Mouse (Mus musculus) activated CD4-positive, CD25-positive, alpha-beta regulatory T cell, adult 4 months (primary cell): ENCODE measurements at regions not wholly inside any gene's neighbourhood (a gene's known extent, or its start where the extent isn't known, plus 50 kb on each side); places are given as distances from the start of the nearest gene placed in this dataset.

Experiments used
- ATAC-seq: one replicate; pipeline ENCODE4 v1.8.0; 2017

DNA sequence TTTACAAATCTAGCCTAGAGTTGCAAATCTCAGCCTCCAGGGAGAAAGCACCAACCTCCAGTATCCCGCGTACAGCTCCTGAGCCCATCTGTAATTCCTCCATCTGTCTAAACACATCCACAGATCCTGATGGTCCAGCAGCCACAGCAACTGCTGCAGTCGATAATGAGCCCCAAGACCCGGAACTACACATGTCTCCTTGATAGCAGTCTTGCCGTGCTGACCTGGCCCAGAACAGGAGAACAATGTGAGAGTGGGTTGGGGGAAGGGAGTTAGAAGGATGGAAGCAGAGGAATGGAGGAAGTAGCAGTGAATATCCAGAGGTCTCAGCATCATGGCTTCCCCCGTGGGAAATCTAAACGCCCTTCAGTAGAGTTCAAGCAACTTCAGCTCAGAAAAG is 152.8 kb upstream of the Zmiz1 start:
- ATAC-seq = no peak

- ATAC-seq = no peak
Measured at GRCm38 (mm10) chr14:25306961-25307654, 151.9 kb upstream of the Zmiz1 start.

DNA sequence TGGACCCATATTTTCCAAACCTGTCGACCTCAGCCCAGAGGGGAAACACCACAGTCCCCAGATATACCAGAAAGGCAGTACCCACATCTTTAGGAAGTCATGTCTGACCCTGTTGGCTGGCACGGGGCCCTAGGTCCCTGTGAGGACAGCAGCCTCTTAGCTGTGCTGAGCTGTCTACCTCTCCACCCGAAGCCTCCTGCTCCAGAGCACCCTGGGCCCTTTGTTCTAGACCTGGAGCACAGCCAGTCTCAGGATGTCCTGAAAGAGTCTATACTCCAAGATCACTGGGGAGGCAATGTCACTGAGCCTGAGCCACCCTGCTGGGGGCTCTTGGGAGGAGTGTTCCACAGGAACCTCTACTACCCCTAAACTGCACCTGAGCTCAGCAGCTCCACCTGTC is 150.9 kb upstream of the Zmiz1 start:
- ATAC-seq = no peak

- no peak for ATAC-seq
Measured at GRCm38 (mm10) chr14:25310671-25311151, 148.3 kb upstream of the Zmiz1 start.

- ATAC-seq = no peak
Measured at GRCm38 (mm10) chr14:25311475-25311874, 147.5 kb upstream of the Zmiz1 start.

GRCm38 (mm10) chr14:25312135-25312534 is 146.8 kb upstream of the Zmiz1 start:
- no peak for ATAC-seq

DNA sequence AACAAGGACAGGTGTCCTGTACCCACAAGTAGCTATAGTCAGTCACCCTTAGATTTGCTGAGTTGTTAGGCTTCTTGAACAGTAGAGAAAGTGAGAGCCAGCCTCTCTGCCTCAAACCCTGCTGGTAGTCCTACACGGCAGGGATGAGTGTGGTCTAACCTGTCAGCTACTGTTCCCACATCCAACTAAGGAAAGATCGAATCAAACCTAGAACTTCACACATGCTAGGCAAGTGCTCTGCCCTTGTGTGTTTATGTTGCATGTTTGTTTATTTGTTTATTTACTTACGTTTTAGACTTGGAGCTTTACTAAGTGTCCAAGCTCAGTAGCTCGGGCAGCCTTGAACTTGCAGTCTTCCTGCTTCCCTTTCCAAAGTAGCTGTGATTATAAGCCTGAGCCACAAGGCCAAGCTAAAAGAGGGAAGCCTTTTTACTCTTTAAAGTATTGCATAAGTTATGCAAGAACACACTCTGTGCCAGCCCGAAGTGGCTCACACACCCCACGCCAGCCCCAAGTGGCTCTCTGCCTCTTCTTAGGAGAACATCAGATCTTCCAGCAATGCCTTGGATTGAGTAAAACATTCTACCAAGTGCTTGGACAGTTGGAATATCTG is 146.1 kb upstream of the Zmiz1 start:
- no peak for ATAC-seq

GRCm38 (mm10) chr14:25313693-25314240 is 145.2 kb upstream of the Zmiz1 start:
- ATAC-seq = no peak

- no peak for ATAC-seq
Measured at GRCm38 (mm10) chr14:25316491-25316890, 142.5 kb upstream of the Zmiz1 start.

DNA sequence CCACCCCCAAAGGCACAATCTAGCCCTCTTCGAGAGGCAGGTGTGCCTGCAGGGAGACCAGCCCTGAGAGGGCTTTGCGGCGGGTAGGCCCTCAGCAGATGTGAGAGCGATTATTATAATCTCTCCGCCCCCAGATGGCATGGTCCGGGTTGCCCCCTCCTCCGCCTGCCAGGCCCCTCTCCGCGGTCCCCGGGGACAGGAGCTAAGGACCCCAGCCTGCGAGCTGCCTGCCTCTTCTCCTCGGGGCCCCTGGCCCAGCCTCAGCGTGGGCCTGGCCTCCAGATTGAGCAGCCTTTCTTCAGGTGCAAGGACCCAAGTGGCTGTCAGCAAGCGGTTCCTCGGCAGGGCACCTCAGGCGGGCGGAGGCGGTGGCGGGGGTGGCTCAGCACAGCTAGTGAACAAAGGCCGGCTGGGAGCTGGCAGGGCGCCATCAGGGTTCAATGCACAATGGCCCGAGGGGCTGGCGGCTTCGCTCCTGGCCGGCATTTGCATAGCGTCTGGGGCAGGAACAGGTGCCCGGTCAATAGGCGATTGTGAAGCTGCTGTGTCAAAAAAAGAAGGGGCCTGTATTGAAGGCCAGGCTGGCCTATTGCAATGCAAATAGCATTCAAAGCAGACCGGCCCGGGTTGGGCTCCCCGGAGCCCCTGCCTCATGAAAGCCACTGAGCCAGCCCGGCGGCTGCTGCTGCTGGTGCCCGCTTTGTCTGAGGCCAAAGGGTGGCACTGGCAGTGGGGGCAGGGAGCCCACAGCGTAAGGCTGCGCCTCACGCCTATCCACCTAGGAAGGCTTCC is 141.1 kb upstream of the Zmiz1 start:
- ATAC-seq = no peak

DNA sequence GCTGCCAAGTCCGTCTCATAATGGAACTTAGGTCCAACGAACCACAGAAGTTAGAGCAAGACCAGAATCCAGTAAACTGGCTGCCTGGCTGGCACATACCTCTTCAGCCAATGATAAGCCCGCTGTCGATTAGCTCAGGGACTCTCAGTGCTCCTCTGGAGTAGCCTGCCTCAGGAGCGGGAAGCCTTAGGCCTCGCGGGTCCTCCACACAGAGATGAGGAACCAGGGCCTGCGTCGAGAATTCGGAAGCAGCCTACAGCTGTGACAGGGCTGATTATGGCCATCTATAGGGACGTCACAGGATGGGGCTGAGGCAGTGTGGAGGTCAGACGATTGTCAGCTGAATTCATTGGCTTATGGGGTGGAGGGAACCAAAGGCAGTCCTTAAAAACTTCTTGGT is 140.1 kb upstream of the Zmiz1 start:
- ATAC-seq = no peak

GRCm38 (mm10) chr14:25320141-25320540 is 138.8 kb upstream of the Zmiz1 start:
- ATAC-seq = no peak

GRCm38 (mm10) chr14:25323542-25324484 is 135.2 kb upstream of the Zmiz1 start:
- ATAC-seq = no peak

DNA sequence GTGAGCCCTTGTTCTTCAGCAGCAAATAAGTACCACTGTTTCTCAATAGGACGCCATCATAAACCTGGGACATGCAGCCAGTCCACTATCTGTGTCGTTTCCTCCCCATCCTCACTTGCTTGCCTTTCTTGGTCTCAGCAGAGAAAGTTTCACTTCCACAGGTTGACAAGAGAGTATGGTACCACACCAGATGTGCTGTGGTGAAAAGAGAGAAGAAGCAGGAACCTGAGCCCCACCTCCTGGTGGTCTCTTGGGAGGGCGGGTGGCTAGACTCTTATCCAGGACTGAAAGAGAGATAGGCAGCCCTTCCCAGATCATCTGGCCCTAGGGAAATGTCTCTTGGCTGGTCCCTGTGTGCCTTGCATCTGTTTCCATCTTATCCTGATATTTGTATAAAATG is 133.1 kb upstream of the Zmiz1 start:
- no peak for ATAC-seq

DNA sequence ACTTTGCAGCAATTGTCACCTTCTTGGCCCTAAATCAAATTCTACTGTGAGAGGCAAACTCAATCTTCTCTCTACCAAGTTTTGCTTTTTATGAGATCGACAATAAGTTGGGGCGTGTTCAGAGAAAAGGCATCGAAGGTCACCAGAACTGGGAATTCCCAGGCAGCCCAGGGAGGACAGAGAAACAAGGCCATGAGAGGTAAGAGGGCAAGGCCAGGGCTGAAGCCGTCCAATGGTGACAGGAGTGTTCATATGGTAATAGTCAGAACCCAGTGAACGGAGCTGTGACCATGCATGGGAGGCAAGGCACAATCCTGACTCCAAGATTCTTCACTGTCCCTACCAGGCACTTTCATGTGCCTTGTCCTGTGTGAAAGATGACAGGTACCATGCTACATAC is 130.8 kb upstream of the Zmiz1 start:
- no peak for ATAC-seq

DNA sequence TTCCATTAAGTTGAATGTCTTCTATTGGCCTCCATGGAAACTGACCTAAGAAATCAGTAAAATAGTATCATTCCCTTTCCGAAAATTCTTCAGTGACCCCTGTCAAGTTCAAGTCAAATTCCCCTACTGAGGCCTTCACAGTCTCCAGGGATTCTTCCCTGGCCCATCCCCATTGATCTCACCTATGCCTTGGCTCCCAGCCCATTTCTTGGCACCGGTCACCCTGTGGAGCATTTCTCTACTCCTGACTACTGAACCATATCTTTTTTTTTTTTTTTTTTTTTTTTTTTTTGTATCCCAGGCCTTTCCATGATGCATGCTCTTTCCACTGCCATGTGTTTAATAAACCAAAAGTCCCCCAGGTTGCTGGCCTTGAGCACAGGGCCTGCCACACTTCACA is 124.8 kb upstream of the Zmiz1 start:
- no peak for ATAC-seq

DNA sequence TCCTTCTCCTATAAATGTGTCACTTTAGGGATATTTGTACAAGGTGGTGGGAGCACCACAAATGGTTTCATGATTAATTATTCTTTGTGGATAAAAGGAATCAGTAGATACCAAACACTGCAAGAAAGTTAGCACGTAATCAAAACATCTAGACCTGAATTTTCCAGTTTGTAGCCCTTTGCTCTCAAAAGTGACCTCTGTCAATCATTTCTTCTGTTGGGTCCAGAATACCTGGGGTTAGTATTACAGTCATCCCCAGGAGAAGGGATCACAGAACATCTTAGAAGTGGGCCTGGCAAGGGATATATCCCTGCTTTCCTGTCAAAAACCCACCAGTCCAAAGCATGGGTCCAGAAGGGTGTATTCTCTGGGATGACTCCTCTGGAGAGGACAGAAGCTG is 122.1 kb upstream of the Zmiz1 start:
- ATAC-seq = no peak

GRCm38 (mm10) chr14:25338404-25339051 is 120.5 kb upstream of the Zmiz1 start:
- no peak for ATAC-seq

- no peak for ATAC-seq
Measured at GRCm38 (mm10) chr14:25340845-25341244, 118.1 kb upstream of the Zmiz1 start.

DNA sequence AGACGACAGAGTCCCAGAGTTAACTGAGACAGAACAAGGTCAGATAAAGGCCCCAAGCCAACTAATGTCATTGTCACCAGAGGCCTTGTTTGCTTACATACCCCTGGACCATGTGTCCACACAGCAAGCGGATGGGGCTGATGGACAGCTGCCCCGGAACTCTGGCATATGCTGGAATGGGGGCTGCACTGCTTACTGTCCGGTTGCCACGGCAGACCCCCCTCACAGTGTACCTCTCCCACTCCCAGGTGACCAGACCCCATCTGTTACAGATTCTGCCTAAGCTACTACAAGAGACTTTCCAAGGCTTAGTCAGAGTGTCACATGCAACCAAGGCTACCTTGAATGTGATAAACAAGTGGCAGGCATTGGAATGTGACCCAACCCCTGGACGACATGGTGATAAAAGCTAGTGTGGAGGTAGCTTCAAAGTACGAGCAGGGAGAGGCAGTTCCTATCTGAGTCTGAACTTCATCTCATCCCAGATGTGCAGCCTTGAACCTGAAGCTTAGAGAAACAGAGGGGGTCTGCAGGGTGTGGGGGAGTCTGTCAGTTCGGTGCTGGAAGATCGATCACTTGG is 117.0 kb upstream of the Zmiz1 start:
- no peak for ATAC-seq

DNA sequence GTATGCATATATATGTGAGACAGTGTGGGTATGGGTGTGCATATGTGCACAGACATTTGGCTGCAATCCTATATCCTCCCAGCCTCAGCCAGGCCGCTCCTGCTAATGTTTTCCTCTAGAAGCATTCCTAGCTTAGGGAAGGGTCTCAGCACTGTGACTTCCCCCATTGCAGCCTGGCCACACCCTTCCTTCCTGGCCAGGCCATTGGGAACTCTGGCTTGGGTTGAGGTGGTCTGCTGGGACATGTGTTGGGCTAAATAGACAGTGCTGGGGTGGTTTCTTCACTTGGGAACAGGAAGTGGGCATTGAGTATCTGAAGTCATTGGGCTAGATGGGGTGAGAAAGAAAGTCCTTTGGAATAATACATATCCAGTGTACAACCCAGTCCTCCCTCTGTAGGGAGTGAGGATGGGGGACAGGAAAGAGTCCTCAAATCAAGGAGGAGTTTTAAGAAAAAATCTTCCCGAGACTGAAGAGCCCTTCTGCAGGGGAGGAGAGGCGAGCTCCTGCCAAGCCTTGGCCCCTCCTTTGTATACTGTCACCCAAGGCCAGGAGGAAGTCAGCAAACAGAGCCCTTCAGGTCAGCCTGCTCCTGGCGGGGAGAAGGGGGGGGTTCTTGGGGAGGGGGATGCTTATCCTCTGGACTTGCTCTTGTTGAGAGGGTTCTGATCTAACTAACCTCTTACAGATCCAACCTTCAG is 116.0 kb upstream of the Zmiz1 start:
- ATAC-seq = no peak
